Mouse (Mus musculus): ENCODE results near the gene Usp20.
"Not testable (repeated sequence)": the region's sequence is repeated elsewhere in the genome, so short reads cannot be mapped to it uniquely, and the experiment has no call there.

GRCm38 (mm10) chr2:30942116-30942515 lies 40.0 kb upstream of the Usp20 start:
- TF ChIP-seq POLR2A (IDR thresholded peaks at IDR 0.05; ENCODE audit: borderline replicate concordance, extremely low read depth, low read depth, low read length); CTCF (IDR thresholded peaks at IDR 0.05; ENCODE audit: insufficient read depth, low read length): not testable (repeated sequence)
